Mouse (Mus musculus) layer of hippocampus, adult 9-11 months (tissue): ENCODE data around the gene Gmeb1.

Source experiments
- DNase-seq: peaks from one replicate; pipeline ENCODE4 v3.0.0; 2022

Gmeb1 gene

DNA sequence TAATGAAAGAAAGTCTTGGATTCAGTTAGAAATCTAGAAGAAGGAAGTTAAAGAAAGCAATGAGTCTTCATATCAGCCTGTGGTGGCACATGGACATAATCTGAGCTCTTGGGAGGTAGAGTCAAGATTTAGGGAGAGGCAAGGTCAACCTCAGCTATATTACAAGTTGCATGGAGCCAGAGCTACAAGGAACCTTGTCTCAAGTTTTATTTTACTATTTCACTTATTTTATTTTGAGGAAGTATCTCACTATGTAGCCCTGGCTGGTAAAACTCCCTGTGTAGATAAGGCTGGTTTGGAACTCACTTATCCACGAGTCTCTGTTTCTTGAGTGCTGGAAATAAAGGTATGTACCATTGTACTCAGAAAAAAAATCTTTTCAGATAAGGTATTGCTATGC is 44.8 kb downstream of the Gmeb1 start:
- DNase-seq: no peak

DNA sequence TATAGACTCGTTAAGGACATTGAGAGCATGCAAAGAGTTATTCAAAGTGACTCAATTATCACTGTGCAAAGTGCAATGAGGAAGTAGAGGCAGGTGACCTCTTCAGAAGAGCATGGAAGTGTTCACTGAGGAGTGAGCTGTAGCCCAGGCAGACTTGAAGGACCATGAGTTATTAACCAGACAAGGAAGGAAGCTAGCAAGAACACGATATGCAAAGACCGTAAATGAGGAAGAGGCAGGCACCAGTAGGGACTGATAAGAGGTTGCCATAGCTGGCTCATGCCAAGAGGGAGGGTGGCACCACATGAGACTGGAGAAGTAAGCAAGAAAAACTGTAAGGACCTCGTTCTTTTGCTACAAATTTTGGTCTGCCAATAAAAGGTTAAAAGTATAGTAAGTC is 46.6 kb downstream of the Gmeb1 start:
- no peak for DNase-seq

DNA sequence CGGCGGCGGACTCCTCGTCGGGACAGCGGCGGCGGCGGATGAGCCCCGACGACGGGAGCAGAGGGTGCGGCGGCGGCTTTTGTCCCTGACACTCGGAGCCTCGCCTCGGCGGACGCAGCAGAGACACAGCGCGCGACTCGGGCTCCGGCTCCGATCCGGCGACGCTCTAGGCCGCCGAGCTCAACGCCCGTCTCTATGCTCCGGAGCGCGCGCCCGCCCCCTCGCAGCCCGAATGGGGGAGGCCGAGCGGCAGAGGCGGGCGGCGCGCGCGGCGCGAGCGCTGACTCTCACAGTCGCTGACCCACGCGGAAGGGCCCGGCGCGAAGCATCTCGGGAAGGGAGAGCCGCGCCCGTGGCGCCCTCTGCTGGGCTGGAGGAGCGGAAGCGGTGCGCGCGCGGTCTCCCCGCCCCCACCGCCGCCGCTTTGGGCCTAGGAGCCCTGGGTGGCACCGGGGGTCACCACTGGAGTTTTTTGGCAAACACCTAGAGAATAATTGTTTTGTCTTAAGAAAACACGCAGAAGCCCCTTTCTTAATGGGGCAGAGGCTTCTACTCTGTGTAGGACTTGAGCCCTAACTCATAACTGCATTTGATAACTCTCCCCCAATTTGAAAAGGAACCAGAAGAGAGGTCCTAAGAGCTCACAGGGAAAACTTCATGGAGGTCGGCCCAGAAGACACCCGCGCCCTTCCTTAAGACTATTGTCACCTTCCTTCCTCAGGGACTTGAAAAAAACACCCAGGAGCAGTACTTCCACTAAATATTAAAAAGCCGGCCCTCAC is 49.3 kb downstream of the Gmeb1 start, which contains the start of gene Ythdf2:
TSS of gene Ythdf2 (minus strand) at position 351 of the 782 bp plus-strand sequence.
- DNase-seq: peak; percentile 97

DNA sequence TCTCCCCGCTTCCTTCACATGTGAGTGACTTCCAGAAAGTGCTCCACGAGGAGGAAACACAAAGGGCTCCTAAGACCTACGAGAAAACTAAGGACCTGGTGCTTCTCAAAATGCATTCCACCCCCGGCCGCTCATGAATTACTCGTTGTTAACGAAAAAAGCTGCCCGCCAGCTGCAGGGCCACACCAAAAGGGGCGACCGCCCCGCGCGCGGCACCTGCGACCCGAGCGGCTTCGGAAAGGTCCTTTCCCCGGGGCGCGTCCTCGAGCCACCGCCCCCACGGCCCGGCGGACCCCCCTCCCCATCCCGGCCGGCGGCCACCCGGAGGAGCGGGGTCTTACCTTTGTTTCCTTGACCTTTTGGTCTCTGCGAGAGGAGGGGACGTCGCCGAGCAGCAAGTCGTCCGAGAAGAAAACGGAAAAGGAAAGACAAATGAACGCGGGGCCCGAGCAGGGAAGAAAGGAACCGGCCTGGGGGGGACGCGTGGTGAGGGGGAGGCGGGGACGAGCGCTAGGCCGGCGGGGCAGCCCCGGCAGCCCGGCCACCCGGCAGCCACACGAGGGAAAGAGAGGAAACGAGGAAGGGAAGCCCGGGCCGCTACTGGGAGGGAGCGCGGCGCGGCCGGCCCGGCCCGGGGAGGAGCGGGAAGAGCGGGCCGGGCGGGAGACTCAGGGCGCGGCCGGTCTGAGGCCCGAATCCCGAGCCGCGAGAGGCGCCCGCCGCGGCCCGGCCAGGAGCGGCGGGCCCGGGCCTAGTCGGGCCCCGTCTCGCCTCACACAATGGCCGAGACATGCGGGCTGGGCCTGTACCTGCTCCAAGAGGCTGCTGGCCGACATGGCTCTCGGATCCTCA is 50.1 kb downstream of the Gmeb1 start:
- no peak for DNase-seq

DNA sequence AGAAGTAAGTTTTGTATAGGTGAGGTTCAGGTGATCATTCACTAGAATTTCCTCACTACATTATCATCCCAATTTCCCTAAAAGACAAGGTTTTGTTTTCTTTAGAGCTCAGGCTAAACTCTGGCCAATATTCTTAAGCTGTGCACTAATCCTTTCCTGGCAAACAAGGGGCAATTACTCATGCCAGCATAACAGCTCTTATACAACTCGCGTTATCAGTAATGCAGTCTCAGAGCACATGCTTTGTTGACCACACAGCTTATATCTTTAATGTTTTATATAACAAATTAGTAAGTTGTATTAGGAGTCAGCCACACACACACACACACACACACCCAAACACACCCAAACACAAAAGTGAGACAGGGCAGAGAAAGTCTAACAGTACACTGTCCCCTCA is 51.1 kb downstream of the Gmeb1 start:
- DNase-seq: no peak

DNA sequence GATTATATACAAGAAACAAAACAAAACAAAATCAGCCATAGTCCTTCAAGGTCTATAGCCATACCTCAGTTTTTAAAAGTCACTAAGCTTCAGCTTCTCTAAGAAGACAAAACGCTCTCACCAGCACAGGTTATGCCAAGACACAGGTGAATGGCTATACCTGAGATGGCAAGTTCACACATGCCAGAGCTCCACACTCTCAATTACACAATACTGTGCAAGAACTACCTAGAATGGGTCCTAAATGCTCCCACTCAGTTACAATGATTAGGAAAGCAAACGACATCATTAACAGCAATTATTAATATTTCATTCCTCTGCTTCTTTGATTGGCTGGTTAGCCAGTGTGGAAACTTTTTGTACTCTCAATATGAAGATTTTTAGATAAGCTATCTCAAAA is 52.1 kb downstream of the Gmeb1 start:
- DNase-seq: no peak

DNA sequence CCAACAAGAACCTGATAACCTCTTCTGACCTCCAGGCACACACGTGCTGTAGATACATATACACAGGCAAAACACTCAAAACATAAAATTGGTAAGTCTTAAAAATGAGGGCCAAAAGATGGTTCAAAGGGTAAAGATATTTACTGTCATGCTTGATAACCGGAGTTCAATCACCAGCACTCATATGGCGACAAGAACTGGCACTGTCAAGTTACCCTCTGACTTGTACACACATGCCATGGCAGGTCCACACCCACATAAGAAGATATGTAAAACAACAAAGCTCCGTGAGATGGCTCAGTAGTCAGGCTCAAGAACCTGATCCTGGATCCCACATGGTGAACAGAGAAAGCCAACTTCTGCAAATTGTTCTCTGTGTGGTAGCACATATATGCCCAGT is 54.1 kb downstream of the Gmeb1 start:
- DNase-seq: no peak

DNA sequence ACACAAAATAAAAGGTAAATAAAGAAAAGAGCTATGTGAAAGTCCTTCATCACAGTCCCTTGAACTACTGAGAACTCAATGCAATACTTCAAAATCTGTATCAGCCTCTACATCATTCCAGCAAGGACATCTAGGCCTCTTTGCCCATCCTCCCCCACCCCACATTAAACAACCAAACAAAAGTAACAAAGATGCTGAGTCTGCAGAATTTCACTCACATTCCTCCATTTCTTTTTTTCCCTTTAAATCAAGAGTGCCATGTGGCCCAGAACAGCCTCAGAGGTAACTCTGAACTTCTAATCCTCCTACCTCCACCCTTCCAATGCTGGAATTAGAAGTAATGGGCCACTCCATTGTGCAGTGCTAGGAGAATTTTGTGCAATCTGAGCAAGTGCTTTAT is 62.6 kb downstream of the Gmeb1 start:
- DNase-seq: no peak

DNA sequence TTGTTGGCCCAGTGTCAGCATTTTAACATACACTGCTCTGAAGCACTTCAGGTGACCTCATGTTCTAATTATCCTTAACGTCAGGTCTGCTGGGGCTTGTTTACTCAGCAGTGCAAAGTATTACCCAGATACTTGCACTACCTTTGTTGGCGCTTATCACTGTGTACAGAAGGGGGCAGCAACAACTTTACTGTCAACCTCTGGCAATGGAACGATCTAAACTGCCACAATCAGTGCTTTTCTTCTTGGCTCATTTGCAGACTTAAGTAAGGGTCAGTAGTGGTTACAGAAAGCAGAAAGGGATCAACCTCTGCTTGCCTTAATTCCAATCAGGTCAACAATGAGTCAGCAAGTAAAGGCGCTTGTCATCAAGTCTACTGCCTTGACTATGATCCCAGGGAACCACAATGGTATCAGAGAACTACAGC is 63.1 kb downstream of the Gmeb1 start:
- no peak for DNase-seq

DNA sequence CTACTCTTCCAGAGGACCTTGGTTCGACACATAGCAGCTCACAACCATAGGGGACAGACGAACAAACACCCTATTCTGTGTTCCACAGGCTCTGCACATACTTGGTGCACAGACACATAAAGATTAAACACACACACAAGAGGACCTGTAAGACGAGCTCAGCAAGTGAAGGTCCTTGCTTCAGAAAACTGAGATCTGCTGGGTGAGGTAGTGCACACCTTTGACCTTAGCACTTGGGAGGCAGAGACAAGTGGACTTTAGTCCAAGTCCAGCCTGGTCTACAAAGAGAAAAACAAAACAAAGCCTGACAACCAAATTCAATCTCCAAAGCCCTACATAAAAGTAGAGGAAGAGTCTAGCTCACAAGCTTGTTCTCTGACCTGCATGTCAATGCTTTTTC is 66.4 kb downstream of the Gmeb1 start:
- DNase-seq: no peak

DNA sequence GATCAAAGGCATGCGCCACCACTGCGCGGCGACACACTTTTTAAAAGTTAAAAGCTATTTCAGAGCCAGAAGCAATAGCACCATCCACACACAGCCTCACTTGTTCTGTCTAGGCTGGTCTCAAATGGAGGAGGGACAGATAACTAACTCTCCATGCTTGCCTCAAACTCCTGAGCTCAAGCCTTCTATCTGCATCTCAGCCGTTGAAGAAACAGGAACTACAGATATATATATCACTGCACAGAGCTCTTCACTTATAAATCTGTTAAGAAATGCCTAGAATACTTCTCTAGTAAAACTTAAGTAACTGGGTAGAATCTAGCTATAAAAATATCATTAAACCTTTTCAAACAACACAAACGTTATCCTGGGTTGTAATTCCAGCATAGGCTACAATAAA is 67.0 kb downstream of the Gmeb1 start:
- no peak for DNase-seq

DNA sequence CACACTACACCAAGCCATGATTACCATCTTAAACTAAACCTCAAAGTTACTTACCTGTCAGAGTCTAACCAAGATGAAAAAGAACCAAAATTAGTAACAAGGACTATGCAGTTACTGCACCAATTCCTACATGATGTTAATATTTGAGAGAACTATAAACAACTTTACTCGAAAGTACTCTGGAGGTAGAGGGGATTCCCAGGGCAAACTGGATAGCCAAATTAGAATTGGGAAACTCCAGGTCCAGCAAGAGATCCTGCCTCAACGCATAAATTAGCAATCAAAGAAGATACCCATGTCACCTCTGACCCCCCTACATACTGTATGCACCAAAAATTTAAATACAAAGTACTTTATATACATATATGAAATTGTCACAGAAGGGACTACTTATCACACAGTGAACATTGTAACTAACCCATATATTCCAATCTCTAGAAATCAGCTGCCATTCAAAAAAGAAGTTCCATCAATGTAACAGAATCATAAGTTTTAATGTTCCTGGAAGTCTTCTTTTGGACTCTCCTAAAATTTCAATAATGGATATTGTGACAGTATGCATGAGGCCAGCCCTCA is 73.5 kb downstream of the Gmeb1 start:
- no peak for DNase-seq

DNA sequence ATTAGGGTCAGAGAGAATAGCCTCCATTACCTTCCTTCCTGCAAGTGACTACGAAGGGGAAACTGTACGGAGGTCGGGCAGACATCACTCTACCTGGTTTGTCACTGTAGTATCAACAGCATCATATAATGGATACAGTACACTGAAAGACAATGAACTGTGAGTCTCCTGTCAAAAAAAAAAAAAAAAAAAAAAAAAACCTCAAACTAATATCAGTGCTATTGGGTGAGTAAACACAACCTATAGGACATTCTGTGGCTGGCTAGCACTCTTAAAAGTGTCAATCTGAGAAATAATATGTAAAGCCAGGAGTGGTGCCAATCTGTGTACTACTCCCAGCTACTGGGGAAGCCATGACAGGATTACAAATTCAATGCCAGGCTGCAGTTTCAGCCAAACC is 78.2 kb downstream of the Gmeb1 start:
- no peak for DNase-seq

DNA sequence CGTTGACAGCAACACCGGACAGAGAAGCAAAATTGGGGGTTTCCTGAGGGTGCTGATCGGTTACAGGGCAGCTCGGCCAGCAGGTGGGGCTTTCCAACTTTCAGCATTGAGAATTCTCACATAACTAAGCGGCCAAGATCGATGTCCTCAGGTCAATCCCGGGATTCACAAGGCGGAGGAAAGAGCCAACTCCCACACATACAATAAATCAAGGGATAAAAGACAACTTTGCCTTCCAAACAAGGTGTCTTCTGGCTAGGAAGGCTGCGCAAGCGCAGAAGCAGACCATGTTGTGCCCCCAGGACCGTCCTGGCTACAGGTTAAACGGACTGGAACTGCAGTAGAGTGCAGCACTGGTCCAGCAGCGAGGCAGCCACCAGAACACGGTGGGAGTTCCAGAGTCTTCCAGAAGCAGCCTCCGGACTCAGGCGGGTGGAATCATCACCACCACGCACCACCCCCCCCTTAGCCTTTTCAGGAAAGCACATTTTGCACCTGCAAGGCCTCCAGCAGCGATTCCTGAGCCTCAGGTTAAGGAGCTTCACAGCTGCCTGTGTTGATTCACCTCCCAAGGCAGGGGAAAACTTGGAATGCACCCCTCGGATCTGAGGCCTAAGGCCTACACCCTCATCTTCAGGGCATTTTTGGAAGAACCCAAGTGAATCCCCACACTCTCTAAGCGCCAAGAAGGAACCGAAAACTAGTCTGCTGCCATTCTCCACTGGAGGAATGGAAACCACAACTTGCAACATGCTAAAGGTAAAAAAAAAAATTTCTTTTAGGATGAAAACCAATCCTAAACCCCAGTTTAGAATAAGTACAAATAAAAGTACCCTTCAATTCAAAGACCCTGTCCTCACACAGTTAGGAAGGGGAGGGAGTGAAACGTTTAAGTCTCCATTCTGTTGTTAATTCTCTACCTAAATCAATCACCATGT is 79.4 kb downstream of the Gmeb1 start:
- no peak for DNase-seq

DNA sequence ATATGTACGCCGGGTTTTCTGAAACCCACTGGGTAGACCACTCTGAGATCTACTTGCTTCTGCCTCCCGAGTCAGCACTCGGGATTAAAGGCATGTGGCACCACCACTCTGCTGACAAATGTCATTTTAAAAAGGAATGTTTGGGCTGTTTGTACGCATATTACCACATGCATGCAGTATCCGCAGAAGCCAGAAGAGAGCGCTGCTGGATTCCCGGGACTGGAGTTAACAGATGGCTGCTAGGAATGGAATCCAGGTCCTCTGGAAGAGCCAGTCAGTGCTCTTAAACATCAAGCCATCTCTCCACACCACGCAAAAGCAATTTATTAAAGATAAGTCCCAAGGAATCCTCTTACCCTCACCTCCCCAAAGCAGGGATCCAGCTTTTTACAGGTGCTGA is 80.7 kb downstream of the Gmeb1 start:
- no peak for DNase-seq

DNA sequence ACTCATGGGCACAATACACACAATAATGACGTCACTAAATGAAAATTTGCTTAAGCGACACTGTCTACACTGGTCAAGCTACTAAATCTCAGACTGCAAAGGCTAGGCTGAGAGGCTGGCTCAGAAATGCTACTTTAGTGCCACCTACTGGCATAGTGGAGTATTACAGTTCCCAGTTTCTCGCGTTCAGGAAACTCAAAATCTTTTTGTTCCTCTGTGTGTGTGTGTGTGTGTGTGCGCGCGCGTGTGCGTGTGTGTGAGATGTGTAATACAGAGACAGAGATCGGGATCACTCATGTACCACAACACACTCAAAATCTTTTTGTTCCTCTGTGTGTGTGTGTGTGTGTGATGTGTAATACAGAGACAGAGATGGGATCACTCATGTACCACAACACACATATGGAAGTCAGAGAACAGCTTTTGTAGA is 82.8 kb downstream of the Gmeb1 start:
- peak; percentile 35 for DNase-seq

DNA sequence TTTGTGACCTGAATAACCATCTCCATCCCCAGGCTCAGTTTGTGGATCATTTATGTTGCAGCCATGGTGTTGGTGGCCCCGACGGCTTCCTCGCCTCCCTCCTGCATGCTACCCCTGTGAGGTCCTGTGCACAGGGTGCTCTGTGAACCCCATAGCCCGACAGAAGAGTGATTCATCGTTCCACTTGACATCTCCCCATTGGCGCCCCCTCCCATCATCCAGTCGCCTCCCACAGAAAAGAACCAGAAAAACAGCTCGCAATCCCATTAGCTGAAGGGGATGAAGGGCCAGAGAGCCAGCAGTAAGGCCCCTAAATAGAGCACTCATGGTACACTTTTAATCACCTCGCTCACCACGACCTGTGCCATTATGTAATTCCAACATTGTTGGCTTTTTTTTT is 84.9 kb downstream of the Gmeb1 start:
- DNase-seq: no peak
